Mouse (Mus musculus) adrenal gland, postnatal 14 days (tissue): ENCODE results near the gene Capns1. TPM values are rescaled to one million over a fixed set of nuclear protein-coding genes. Genes with fewer than 3 reads are reported as not detected.
"Not testable (repeated sequence)": the region's sequence is repeated elsewhere in the genome, so short reads cannot be mapped to it uniquely, and the experiment has no call there.

Source experiments
- DNase-seq: peaks from one replicate; pipeline ENCODE4 v3.0.0; 2021; ENCODE audit warnings: mixed read lengths
- total RNA-seq: library from RNA; stranded (reverse); gene quantifications from 2 replicates; pipeline ENCODE4 v1.2.3, GENCODE M21; 2021

Capns1 gene
- total RNA-seq, 1 experiment from 2014 or later: 526 TPM

- peak; percentile 83 for DNase-seq
Measured at GRCm38 (mm10) chr7:30202895-30203690, 4.5 kb upstream of the Capns1 start.

- peak; percentile 1 for DNase-seq
Measured at GRCm38 (mm10) chr7:30200661-30201060, 2.0 kb upstream of the Capns1 start.

- DNase-seq: peak; percentile 35
Measured at GRCm38 (mm10) chr7:30200200-30200599, 1.6 kb upstream of the Capns1 start.

GRCm38 (mm10) chr7:30199498-30200139, 1.0 kb upstream of the Capns1 start:
- DNase-seq: no peak

GRCm38 (mm10) chr7:30197592-30198129, 950 bp downstream of the Capns1 start:
- no peak for DNase-seq

GRCm38 (mm10) chr7:30196171-30196570, 2.4 kb downstream of the Capns1 start:
- peak; percentile 66 for DNase-seq

- peak; percentile 33 for DNase-seq
Measured at GRCm38 (mm10) chr7:30195461-30195860, 3.1 kb downstream of the Capns1 start.

GRCm38 (mm10) chr7:30194884-30195283, 3.7 kb downstream of the Capns1 start:
- DNase-seq: peak; percentile 99

- DNase-seq: peak; percentile 74
Measured at GRCm38 (mm10) chr7:30194101-30194831, 4.3 kb downstream of the Capns1 start.

- peak; percentile 88 for DNase-seq
Measured at GRCm38 (mm10) chr7:30193581-30194100, 5.0 kb downstream of the Capns1 start.

- DNase-seq: no peak
Measured at GRCm38 (mm10) chr7:30193013-30193412, 5.6 kb downstream of the Capns1 start.

GRCm38 (mm10) chr7:30192088-30192487, 6.5 kb downstream of the Capns1 start:
- DNase-seq: no peak

GRCm38 (mm10) chr7:30189116-30189491, 9.5 kb downstream of the Capns1 start:
- no peak for DNase-seq

GRCm38 (mm10) chr7:30188344-30189115, 10.1 kb downstream of the Capns1 start:
- no peak for DNase-seq

GRCm38 (mm10) chr7:30184641-30185348, 13.8 kb downstream of the Capns1 start:
- peak; percentile 26 for DNase-seq

GRCm38 (mm10) chr7:30183879-30184289, 14.7 kb downstream of the Capns1 start, which contains the start of gene Cox7a1:
Gene Cox7a1, plus strand, starts transcription at chr7:30184144.
- peak; percentile 94 for DNase-seq

GRCm38 (mm10) chr7:30183189-30183588, 15.4 kb downstream of the Capns1 start:
- not testable (repeated sequence) for DNase-seq

GRCm38 (mm10) chr7:30181929-30182328, 16.7 kb downstream of the Capns1 start:
- DNase-seq: not testable (repeated sequence)

GRCm38 (mm10) chr7:30181308-30181707, 17.3 kb downstream of the Capns1 start:
- peak; percentile 83 for DNase-seq

- DNase-seq: no peak
Measured at GRCm38 (mm10) chr7:30178256-30178655, 20.4 kb downstream of the Capns1 start.

- DNase-seq: no peak
Measured at GRCm38 (mm10) chr7:30176474-30176873, 22.1 kb downstream of the Capns1 start.
